Mouse (Mus musculus) mouse embryonic stem cell (cell line): ENCODE measurements around the gene Tdgf1.

Experiments used
- in situ Hi-C, 2 experiments: fragments of 300-500 bp; cut with MboI; formaldehyde crosslinking; loops; 1 replicate in 1 of 2; 3 replicates in 1 of 2; pipeline ENCODE4 v1.14.3; 2019 to 2020; ENCODE audit warnings: low sequenced_read_pairs in 2 of 2, low pct_unique_long_range_greater_than_20kb in 1 of 2, mixed read lengths in 1 of 2; ENCODE audit not compliant: unreplicated experiment in 1 of 2

Tdgf1 gene

DNA sequence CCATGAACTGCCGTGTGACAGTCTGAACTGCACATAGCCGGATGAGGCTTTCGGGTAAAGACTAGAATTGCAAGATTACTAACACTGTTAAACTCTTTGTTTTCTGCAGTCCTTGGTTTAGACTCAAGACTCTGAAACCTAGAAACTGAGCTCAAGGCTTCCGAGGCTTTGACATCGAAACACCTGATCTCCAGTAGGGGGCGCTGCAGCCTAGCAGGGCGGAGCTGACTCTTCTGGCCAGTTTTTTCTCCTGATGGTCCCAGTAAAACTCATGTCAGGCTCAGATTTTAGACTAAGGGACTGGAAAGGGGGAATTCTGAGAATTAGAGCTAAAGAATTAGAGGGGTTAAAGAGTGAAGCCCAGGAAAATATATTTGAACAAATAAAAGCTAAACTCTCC is 23.2 kb downstream of the Tdgf1 start:
- in situ Hi-C loops: loop anchor here in 1 of 2 experiments (25.0 kb wide), 1 partner anchor 140 kb away; the partner anchor contains the start of gene Ccrl2

DNA sequence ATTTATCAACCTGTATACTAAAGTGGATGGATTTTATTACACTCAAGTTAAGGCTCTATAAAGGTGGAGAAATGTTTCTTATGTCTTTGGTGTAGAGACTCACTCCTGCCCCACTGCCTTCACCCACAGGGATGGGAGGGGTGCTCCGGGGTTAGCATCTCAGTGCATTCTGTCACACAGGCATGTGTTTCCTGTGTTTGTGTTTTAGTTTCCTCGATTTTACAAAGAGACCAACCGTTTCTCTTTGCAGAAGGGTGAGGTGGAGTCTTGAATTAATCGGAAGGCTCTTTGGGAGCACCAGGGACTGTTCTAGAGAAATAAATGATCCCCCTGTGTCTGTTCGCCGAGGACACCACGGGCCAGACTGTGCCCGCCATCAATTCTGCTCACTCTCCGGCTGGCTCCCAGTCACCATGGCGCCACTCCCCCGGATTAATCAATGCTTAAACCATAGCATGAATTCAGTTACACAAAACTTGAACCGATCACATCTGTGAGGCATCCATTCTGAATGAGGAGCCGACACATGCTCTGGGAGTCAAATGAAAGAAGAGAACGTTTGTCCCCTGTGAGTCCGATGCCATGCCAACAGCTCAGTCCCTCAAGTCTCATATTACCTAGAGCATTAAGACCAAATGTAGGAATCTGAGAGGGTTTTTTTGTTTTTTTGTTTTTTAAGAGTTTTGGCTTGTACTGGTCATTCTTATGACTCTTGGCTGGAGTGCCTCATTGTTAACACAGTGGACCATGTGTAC is 25.1 kb downstream of the Tdgf1 start:
- in situ Hi-C loops: loop anchor here in 1 of 2 experiments (25.0 kb wide), 1 partner anchor 141 kb away; the partner anchor contains the start of gene Ccrl2

GRCm38 (mm10) chr9:110916786-110917185 is 29.2 kb downstream of the Tdgf1 start, which contains the start of gene Fam240a:
Fam240a (minus strand) TSS chr9:110916861.
- in situ Hi-C loops: loop anchor here in 1 of 2 experiments (25.0 kb wide), 1 partner anchor 146 kb away; the partner anchor contains the start of gene Ccrl2

DNA sequence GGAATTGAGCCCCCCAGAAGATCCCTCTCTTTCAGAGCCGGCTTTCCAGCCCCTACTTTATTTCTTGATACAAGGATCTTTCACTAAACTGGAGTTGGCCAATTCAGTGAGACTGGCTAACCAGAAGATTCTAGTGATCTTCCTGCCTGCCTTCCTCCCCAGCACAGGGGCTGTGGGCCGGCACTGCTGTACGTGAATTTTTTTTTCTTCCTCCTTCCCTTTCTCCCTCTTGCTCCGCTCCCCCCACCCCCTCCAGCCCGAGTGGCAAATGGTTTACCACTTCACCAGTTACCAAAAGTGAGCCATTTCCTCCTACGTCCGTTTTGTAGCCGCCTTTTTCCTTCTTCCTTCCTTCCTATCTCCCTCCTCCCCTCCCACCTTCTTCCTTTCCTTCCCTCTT is 30.5 kb downstream of the Tdgf1 start:
- in situ Hi-C loops: loop anchor here in 1 of 2 experiments (25.0 kb wide), 1 partner anchor 147 kb away; the partner anchor contains the start of gene Ccrl2

DNA sequence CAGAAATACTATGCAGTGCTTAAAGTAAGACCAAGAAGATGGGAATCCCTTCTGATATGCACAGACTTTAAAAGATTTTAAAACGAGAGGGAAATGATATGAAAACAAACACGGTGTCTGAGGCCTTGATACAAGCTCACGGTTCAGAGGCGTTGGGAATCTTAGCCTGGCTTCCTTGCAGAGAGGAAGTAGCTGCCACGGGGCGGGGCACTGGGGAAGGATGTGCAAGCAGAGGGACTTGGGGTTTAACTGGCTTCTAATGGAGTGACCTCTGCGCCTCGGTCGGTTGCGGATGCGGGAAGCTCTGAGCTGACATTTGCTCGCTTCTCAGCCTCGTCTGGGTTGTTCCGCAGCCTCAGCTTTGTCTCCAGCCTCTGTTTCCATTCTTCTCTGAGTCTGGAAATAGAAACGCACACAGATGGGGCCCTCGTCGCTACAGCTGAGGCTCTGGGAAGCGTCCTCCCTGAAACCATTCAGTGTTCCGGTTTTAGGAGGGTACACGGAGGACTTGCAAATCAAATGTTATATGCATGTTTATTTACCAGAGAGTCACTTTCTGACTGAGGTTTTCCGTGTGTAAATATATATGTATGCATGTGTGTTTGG is 31.2 kb downstream of the Tdgf1 start:
- in situ Hi-C loops: loop anchor here in 1 of 2 experiments (25.0 kb wide), 1 partner anchor 148 kb away; the partner anchor contains the start of gene Ccrl2

- in situ Hi-C loops: loop anchor here (10.0 to 25.0 kb wide), 2 partner anchors 153 to 165 kb away; partner anchors contain the start of gene Ccrl2 (in 1 of the 2)
These were observed 36.5 kb downstream of the Tdgf1 start for GRCm38 (mm10) chr9:110909371-110909967.

DNA sequence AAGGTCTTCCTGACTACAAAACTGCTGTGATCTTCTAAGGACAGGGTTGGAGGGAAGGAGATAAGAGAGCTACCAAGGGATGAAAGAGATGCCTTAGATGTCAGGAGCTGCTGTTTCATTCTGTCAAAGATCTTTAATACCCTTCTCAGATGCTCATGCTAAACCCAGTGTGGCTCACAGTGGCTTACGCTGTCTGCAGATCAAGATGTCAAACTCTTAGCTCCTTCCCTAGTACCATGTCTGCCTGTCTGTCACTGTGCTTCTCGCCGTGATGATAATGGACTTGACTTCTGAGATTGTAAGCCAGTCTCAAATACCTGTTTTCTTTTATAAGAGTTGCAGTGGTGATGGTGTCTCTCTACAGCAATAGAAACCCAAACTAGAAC is 37.3 kb downstream of the Tdgf1 start:
- in situ Hi-C loops: loop anchor here (10.0 to 25.0 kb wide), 2 partner anchors 154 to 166 kb away; partner anchors contain the start of gene Ccrl2 (in 1 of the 2)

GRCm38 (mm10) chr9:110907838-110908630 is 37.9 kb downstream of the Tdgf1 start:
- in situ Hi-C loops: loop anchor here (10.0 to 25.0 kb wide), 2 partner anchors 154 to 167 kb away; partner anchors contain the start of gene Ccrl2 (in 1 of the 2)

GRCm38 (mm10) chr9:110907201-110907837 is 38.6 kb downstream of the Tdgf1 start:
- in situ Hi-C loops: loop anchor here (10.0 to 25.0 kb wide), 2 partner anchors 155 to 167 kb away; partner anchors contain the start of gene Ccrl2 (in 1 of the 2)

- in situ Hi-C loops: loop anchor here (10.0 to 25.0 kb wide), 2 partner anchors 160 to 173 kb away; partner anchors contain the start of gene Ccrl2 (in 1 of the 2)
These were observed 43.7 kb downstream of the Tdgf1 start for GRCm38 (mm10) chr9:110902271-110902670.

DNA sequence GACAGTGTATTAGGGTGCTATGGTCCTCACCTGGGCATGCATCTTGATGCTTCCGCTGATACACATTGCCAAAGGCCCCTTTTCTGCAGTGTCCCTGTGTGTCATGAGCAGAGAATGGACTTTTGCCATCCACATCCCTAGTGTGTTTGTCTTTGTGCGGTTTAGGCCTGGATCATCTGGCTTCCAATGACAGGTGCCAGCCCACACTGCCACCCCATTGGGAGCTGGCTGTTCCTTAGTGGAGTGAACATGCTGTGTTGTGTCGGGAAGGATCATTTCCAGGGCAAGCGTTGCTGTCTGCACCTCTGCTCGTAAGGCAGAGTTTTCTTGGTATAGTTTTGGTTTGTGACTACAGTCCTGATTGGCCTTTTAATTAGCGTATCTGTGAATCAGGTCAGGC is 44.8 kb downstream of the Tdgf1 start:
- in situ Hi-C loops: loop anchor here (10.0 to 25.0 kb wide), 2 partner anchors 161 to 174 kb away; partner anchors contain the start of gene Ccrl2 (in 1 of the 2)

GRCm38 (mm10) chr9:110899451-110900008 is 46.4 kb downstream of the Tdgf1 start:
- in situ Hi-C loops: loop anchor here (10.0 to 25.0 kb wide), 2 partner anchors 163 to 175 kb away; partner anchors contain the start of gene Ccrl2 (in 1 of the 2)

DNA sequence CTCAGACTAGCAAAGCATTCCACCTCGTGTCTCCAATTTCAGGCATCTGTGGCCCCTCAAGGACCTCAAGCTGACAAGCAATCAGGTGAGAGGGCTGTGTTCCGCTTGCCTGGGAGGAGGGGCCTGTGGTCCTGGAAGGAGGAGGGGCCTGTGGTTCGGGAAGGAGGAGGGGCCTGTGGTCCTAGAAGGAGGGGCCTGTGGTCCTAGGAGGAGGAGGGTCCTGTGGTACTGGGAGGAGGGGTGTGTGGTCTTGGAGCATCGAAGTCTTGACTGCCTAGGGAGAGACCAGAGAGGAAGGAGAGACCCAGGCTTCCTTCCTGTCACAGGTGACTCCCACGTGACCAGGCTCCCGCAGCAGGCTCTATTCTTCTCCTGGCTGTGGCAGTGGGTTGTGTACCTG is 49.4 kb downstream of the Tdgf1 start:
- in situ Hi-C loops: no loop called here

DNA sequence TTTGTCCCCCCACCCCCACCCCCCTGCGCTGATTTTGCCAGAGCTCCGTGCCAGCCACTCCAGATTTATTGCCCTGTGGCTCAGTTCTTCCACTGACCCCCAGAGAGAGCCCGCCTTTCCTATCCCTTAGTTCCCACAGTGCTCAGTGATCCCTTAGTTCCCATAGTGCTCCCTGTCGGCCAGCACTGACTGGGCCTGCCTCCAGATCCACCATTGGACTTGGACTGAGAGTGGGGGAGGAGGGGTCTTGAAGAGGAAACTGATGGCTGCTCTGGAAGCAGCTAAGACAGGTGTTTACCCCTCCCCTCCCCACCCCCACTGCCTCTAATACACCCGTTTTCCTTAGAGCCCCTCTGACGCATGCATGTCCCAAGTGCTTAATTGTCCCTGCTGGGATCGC is 50.0 kb downstream of the Tdgf1 start:
- in situ Hi-C loops: no loop called here

DNA sequence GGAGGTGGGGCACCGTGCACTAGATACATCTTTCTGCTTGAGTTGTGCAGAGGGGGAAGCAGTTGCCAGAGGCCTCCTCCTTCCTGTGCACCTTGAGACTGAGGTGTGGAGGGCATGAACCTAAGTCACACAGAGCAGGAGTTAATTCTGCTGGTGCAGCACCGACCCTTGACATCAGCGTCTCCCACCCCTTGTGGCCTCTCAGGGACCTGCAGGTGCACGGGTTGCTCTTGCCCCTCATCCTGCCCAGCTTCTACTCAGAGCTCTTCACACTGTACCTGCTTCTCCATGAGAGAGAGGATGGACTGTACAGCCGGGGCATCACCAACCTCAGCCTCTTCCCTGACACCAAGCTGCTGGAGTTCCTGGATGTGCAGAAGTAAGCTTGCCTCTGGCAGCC is 50.5 kb downstream of the Tdgf1 start:
- in situ Hi-C loops: no loop called here

DNA sequence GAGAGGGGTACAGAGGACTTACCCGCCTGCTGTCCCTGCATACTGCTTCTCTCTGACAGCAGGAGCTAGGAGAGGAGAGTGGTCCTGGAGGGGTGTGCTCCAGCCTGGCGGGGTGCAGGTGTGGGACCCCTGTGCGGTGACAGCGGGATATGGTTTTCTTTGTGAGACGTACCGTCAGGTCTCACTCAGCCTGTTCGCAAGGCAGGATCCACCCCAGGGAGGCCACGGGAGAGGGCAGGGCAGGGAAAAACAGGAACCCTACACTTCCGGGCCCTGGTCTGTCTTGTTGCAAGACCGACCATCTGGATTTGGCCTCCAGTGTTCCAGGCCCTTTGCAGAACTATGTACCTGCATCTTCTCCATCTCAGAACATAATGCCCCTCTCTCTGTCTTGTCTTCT is 52.5 kb downstream of the Tdgf1 start:
- in situ Hi-C loops: no loop called here

- in situ Hi-C loops: no loop called here
These were observed 53.4 kb downstream of the Tdgf1 start for GRCm38 (mm10) chr9:110892552-110892951.
